Mouse (Mus musculus) left cerebral cortex, adult 11 months (tissue): Measurements from ENCODE around the gene H2-T23.
"Not testable (repeated sequence)": the region's sequence is repeated elsewhere in the genome, so short reads cannot be mapped to it uniquely, and the experiment has no call there.

ENCODE experiments used
- DNase-seq: peaks from one replicate; pipeline ENCODE4 v3.0.0; 2022; ENCODE audit warnings: low spot score

H2-T23 gene

DNA sequence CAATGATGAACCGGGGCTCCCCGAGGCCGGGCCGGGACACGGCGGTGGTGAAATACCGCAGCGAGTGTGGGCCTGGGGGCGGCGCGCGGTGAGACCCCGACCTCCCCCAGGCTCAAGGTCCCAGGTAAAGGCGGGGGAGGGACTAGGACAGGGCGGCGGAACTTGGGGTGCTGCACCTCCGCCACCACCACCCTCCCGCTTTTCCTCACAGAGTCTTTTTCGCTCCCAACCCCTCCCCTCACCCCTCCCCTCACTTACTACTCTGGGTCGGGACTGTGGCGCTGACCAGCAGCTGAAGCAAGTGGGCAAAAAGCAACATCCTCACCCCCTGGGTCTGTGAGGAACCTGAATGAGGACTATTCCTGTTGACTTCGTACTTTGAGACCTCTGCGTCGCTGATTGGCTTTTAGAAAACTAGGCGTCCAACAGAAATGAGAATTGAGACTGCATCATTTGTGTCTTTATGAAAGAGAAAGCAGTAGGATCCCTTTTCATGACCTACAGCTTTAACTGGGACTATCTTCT is at the start of gene H2-T23:
Gene H2-T23, minus strand, starts transcription at position 505 of the 525 bp plus-strand sequence.
- not testable (repeated sequence) for DNase-seq

DNA sequence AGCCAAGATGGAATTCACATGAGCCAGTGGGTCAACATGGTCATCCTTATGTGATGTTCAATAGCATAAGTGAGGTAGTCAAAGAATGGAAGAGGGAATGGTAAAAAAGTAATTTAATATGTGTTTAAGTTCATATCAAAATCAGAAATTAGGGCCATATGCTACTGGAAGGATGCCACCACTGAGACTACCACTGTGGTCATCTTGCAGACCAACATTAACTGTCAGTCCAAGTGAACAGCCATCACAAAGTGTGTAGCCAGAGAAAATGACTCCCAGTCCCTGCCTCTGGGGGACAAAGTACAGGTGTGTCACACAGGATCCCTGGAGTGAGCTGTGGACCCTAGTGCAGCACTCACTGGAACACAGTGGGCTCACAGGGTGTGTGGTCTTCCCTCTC is 49.2 kb upstream of the H2-T23 start:
- not testable (repeated sequence) for DNase-seq

- peak; percentile 63 for DNase-seq
These were observed 28.2 kb upstream of the H2-T23 start for GRCm38 (mm10) chr17:36060829-36061228.

DNA sequence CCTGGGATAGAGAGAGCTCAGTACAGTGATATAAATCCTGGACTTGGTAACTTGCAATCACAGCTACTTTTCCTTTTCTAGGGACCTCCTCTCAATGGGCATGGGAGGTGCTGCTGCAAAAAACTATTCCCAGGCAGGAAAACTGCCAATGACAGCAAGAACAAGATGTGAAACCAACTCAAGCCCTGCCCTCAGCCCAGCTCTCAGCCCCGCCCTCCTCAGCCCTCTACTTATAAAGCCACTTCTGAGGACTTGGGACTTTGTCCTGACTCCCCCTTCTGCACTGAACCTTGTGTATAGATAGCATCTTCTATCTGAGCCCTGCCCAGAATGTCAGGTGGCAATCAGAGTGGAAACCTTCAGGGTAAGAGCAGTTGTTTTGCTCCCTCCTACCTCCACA is 25.7 kb upstream of the H2-T23 start, which contains the start of gene Gm11127:
Gene Gm11127, minus strand, starts transcription at position 10 of the 400 bp plus-strand sequence.
- not testable (repeated sequence) for DNase-seq

DNA sequence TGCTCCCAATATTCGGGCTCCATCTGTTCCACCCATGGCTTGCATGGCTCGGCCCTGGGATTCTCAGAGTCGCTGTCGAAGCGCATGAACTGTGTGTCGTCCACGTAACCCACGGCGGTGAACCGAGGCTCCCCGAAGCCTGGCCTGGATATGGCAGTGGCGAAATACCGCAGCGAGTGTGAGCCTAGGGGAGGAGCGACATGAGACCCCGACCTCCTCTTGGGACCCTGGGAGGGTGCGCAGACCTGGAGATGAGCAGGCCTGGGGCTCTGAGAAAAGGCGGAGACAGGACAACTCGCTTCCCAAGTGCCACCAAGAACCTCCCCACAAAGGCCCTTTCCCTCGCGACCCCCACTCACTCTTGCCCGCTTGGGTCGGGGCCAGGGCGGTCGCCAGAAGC is 25.3 kb upstream of the H2-T23 start:
- DNase-seq, result not testable (repeated sequence)

DNA sequence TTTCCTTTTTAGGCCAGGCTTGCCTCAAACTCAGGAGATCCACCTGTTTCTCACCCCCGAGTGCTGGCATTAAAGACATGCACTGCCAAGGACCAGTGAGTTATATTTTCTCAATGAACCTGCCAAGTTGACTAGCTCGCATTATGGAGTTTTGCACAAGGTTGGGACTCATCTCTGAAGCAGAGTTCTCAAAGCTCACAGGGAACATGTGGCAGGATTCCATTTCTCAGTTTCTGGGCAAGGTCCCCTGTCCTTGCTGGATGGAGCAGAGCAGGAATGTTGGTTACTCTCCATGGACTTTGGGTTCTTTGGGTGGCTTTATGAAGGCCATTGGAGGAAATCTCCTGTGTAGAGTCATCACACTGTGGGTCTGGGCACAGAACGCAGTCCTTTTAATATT is 10.6 kb upstream of the H2-T23 start:
- DNase-seq, result no peak

- DNase-seq, result peak; percentile 85
These were observed 10.0 kb upstream of the H2-T23 start, which contains the start of the genes H2-T22 and Gm6034 for GRCm38 (mm10) chr17:36042610-36043169. H2-T22 (minus strand) TSS chr17:36042747. Gm6034 (plus strand) TSS chr17:36042961.

- not testable (repeated sequence) for DNase-seq
These were observed 9.4 kb upstream of the H2-T23 start for GRCm38 (mm10) chr17:36042055-36042454.

DNA sequence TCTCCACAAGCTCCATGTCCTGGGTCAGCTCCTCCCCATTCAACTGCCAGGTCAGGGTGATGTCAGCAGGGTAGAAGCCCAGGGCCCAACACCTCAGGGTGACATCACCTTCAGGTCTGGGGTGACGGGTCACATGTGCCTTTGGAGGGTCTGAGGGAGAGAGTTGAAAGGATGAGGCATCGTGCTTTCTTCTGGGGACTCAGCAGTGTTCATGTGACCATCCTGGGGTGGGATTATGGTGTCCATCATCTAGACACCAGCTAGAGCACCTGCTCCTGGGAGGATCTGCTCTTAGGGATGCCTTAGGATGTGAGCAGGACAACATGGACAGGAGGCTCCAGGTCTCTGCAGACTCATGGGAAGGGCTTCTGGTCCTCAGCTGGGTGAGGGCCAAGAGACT is 7.9 kb upstream of the H2-T23 start:
- DNase-seq, result not testable (repeated sequence)

GRCm38 (mm10) chr17:36036126-36036525 is 3.5 kb upstream of the H2-T23 start:
- DNase-seq, result not testable (repeated sequence)

DNA sequence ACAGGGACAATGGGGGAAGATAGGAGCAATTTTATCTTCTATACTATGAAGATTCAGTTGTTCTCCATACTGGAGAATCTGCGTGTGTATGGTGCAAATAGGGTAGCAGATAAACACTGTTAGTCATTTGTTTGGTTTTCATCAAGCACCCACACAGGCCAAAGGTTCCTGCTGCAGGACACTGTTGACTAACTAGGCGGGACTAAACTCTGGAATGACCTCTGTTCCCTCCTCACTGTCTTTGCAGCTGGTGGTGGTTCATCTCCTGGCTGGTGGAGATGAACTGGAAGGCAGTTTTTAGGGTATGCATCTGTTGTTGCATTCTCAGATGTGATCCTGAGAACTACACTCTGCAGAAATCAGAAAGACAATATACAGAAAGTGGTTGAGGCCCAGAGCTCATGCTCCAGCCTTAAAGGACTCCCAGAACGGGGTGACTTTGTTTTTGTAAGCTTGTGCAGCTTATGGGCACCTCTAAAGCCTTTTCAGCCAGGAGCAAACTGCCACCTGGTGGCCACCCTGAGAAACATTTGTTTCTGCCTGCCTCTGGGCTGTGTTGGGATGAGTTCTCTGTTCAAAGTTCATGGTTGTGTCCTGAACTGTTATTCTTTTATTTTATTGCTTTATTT is 2.5 kb upstream of the H2-T23 start:
- DNase-seq, result not testable (repeated sequence)

GRCm38 (mm10) chr17:36034524-36034923 is 1.9 kb upstream of the H2-T23 start:
- not testable (repeated sequence) for DNase-seq

DNA sequence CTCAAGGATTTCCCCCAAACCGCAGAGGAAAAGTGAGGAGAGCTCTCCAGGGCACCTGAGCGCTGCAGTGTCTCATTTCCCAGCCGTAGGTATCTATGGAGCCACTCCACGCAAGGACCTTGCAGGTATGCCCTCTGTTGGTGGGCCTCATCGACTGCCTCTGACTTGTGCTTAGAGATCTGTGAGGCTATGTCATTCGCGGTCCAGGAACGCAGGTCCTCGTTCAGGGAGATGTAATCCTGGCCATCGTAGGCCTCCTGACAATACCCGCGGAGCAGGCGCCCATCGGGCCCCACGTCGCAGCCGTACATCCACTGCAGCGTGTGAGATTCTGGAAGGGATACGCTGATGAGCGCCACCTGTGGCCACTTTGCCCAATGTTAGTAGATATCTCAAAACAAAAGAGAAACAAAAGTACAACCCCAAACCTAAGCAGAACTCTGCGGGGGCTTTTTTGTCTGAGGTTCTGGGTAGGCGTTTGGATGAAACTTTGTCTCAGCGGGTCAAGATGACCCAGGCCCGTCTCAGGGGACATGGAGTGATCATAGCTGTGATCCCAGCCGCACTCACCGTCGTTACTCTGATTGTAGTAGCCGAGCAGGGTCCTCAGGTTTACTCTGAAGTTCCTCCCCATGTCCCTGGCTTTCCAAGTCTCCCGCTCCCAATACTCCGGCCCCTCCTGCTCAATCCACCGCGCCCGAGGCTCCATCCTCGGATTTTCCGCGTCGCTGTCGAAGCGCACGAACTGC is 898 bp downstream of the H2-T23 start:
- DNase-seq, result not testable (repeated sequence)

GRCm38 (mm10) chr17:36030703-36031582 is 1.7 kb downstream of the H2-T23 start:
- not testable (repeated sequence) for DNase-seq

GRCm38 (mm10) chr17:36030046-36030702 is 2.5 kb downstream of the H2-T23 start:
- not testable (repeated sequence) for DNase-seq

- no peak for DNase-seq
These were observed 3.6 kb downstream of the H2-T23 start for GRCm38 (mm10) chr17:36028879-36029619.

DNA sequence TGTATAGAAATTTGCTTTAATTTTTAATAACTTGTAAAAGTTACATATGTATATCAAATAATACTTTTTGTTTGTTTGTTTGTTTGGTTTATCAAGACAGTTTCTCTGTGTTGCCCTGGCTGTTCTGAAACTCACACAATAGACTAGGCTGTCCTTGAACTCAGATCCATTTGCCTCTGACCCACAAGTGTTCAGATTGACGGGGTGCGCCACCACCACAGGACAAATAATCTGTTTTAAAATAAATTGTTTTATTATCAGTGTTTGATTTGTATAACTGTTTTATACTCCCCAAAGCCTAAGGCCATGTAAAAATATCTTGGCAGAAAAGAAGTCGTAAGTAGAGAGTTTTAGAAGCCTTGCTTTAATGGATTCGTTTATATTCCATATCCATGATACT is 5.0 kb downstream of the H2-T23 start:
- DNase-seq, result no peak

GRCm38 (mm10) chr17:36025901-36026300 is 6.8 kb downstream of the H2-T23 start:
- no peak for DNase-seq

DNA sequence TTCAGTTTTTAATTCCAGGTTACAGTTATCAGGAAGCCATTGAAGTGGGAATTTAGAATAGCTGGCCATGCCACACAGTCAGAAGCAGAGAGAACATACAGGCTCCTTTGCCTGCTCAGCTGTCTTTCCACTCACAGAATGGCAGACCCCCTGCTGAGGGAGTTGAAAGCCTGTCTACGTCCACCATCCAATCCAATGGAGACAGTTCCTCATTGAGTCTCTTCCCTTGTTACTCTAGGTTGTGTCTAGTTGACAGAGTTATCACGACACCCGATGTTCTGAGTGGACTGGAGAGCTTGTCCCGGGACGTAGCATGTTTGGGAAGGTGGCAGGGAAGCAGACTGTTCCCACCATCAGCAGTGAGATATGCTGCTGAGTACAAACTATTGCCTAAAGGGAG is 7.5 kb downstream of the H2-T23 start:
- no peak for DNase-seq
